Mouse (Mus musculus) heart, embryonic 12.5 days (tissue): Measurements from ENCODE around the gene Snapc4. TPM values are rescaled to one million over a fixed set of nuclear protein-coding genes. Genes with fewer than 3 reads are reported as not detected.

Source experiments
- ATAC-seq: fragments of 200-750 bp; cut with Nextera tagmentation; 2 replicates; pipeline ENCODE4 v1.8.0; 2017; ENCODE audit warnings: moderate TSS enrichment, moderate library complexity; ENCODE audit not compliant: insufficient number of reproducible peaks, low FRiP score
- H3K27ac ChIP-seq: fragments of 300-500 bp; sonication (generic); 2 replicates; pipeline ENCODE4 v1.5.1; 2016; ENCODE audit warnings: mild to moderate bottlenecking, moderate library complexity; ENCODE audit not compliant: poor library complexity, severe bottlenecking
- H3K27me3 ChIP-seq: fragments of 300-500 bp; sonication (generic); replicated peaks from 2 replicates; pipeline ENCODE4 v1.6.1; 2016; ENCODE audit warnings: mild to moderate bottlenecking, moderate library complexity
- H3K36me3 ChIP-seq: fragments of 300-500 bp; sonication (generic); 2 replicates; pipeline ENCODE4 v1.6.1; 2016; ENCODE audit warnings: mild to moderate bottlenecking, moderate library complexity
- H3K4me1 ChIP-seq: fragments of 300-500 bp; sonication (generic); replicated peaks from 2 replicates; pipeline ENCODE4 v1.6.1; 2016; ENCODE audit warnings: mild to moderate bottlenecking
- H3K4me2 ChIP-seq: fragments of 300-500 bp; sonication (generic); 2 replicates; pipeline ENCODE4 v1.6.1; 2016; ENCODE audit warnings: mild to moderate bottlenecking, moderate library complexity
- H3K4me3 ChIP-seq: fragments of 300-500 bp; sonication (generic); 2 replicates; pipeline ENCODE4 v1.5.1; 2016; ENCODE audit warnings: mild to moderate bottlenecking
- H3K9ac ChIP-seq: fragments of 300-500 bp; sonication (generic); 2 replicates; pipeline ENCODE4 v1.6.1; 2016; ENCODE audit warnings: mild to moderate bottlenecking, moderate library complexity
- H3K9me3 ChIP-seq: fragments of 300-500 bp; sonication (generic); replicated peaks from 2 replicates; pipeline ENCODE4 v1.6.1; 2016; ENCODE audit warnings: mild to moderate bottlenecking, moderate library complexity
- WGBS: fragments of 180-500 bp; shearing (Covaris S2); methylation state at CpG from one replicate; pipeline ENCODE4 v1.1.7; 2016; 5-methylcytosine and 5-hydroxymethylcytosine counted together
- polyA plus RNA-seq: library from polyadenylated mRNA; unstranded; fragments of >200 nt; fragmentation: Nextera tagmentation; extraction: Ambion mirVana; gene quantifications from 2 replicates; pipeline ENCODE4 v1.2.1, GENCODE M21; 2016

The Snapc4 gene
- 20.4 and 23.5 TPM in 2 replicates for polyA plus RNA-seq

- WGBS, result under 1% methylated on average over 38 of the region's 38 CpGs
- no peaks in the 10 kb centered on the region; the same call in 1 of the 2 replicates for H3K4me1 ChIP-seq
Measured at GRCm38 (mm10) chr2:26380131-26380771, at the start of gene Snapc4. Gene Snapc4, minus strand, starts transcription at chr2:26380653.

DNA sequence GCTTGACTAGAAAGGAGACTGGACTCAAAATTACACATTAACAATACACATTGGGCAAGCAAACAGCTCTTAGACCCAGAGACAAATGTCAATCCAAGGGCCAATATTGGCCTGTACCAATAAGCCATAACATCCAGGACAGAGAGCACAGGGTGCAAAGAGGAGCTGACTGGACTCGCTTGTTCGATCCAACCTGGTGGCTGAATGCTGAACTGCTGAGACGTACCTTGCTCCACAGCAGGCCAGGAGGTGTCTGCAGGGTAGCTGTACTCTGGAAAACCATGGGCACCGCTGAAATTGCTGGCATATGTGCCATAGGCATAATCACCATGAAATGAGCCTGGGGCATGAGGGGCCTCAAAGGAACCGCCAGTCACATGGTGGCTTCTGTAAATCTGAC is 49.4 kb upstream of the Snapc4 start:
- Histone ChIP-seq H3K9ac (no peak overlapping the region), H3K9me3 (no peaks in the 10 kb centered on the region), H3K27me3 (no peaks in the 10 kb centered on the region), H3K4me1 (no peaks in the 10 kb centered on the region), H3K4me2 (no peak overlapping the region), H3K27ac (no peak overlapping the region), H3K4me3 (no peak overlapping the region), H3K36me3 (peaks cover 96% of the 10 kb centered on the region)
- ATAC-seq, result no peak
- WGBS, result 92% methylated on average over 5 of the region's 5 CpGs

More at GRCm38 (mm10) chr2:26380131-26380771, at the start of gene Snapc4:
- Histone ChIP-seq H3K27me3 (no peaks in the 10 kb centered on the region), H3K9me3 (no peaks in the 10 kb centered on the region), H3K27ac (peak within 1 kb of the TSS; percentile 3; the same call in 1 of the 2 replicates), H3K4me2 (peak within 1 kb of the TSS; percentile 88), H3K9ac (peak within 1 kb of the TSS; percentile 80), H3K4me3 (peak within 1 kb of the TSS; percentile 71), H3K36me3 (peaks cover 73% of the 10 kb centered on the region)
- ATAC-seq, result peak; percentile 90

DNA sequence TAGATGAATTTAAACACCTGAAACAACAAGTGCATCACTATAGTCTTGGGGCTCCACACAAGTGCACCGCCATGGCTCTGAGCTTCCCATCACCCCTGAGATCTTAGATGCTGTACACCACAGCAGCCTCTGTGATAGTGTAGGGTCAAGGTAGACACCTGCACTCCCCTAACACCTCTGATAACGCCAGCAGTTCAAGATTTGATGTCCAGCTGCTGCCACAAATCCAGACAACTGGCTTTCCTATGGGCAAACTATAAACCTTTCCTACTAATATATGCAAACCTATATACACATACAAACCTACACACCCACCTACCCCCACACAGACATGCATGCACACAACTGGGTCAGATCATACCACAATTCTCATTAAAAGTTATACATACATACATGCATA is 44.1 kb upstream of the Snapc4 start:
- Histone ChIP-seq H3K27me3 (no peaks in the 10 kb centered on the region), H3K4me3 (no peak overlapping the region), H3K4me2 (no peak overlapping the region), H3K9ac (no peak overlapping the region), H3K9me3 (no peaks in the 10 kb centered on the region), H3K27ac (no peak overlapping the region), H3K36me3 (peaks cover 98% of the 10 kb centered on the region), H3K4me1 (peaks cover 7% of the 10 kb centered on the region; the same call in 1 of the 2 replicates)
- WGBS, result 86% methylated on average over 2 of the region's 2 CpGs
- ATAC-seq, result no peak

DNA sequence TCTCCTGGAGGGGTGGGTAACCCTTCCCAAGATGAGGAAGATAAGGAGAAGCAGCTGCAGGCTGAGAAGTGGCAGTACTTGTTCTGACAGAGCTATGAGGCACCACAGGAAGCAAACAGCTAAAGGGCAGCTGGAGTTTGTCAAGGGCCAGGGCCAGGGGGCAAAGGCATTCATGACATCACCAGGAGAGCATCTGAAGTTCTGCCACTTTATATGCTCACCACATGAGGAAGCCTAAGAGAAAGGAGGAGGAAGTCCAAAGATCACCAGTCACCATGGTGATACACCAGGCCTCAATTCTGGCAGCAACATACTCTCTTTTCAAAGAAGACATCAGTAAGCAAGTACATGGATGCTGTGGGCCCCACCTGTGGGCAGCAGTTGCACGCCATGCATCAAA is 42.6 kb upstream of the Snapc4 start:
- H3K27ac ChIP-seq, result no peak overlapping the region
- no peak overlapping the region for H3K9ac ChIP-seq
- no peak for ATAC-seq
- WGBS, result 79% methylated on average over 1 of the region's 1 CpGs
- no peak overlapping the region for H3K4me2 ChIP-seq
- no peaks in the 10 kb centered on the region for H3K27me3 ChIP-seq
- H3K4me1 ChIP-seq, result peaks cover 7% of the 10 kb centered on the region; the same call in 1 of the 2 replicates
- no peak overlapping the region for H3K4me3 ChIP-seq
- no peaks in the 10 kb centered on the region for H3K9me3 ChIP-seq
- H3K36me3 ChIP-seq, result peaks cover 95% of the 10 kb centered on the region

DNA sequence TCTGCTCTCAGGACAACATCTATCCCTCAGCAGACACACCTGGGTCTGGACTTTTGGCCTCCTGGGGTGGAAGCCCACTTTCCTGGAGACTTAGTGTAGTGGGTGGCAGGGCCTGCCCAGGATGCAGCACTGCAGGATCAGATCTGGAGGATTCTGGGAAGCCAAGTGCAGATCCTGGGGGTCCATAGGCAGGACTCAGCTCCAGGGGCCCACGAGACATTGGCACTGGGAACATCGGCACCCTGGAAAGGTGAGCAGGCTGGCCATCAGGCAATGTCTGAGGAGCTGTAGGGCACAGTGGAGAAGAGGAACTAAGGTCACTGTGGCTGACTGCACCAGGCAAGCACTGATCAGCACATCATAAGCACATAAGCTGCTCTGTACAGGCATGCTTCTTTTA is 41.5 kb upstream of the Snapc4 start:
- Histone ChIP-seq H3K27me3 (no peaks in the 10 kb centered on the region), H3K27ac (no peak overlapping the region), H3K9ac (no peak overlapping the region), H3K36me3 (peaks cover 95% of the 10 kb centered on the region), H3K4me3 (no peak overlapping the region), H3K4me2 (no peak overlapping the region), H3K4me1 (peaks cover 7% of the 10 kb centered on the region; the same call in 1 of the 2 replicates), H3K9me3 (no peaks in the 10 kb centered on the region)
- no peak for ATAC-seq
- 94% methylated on average over 2 of the region's 2 CpGs for WGBS

DNA sequence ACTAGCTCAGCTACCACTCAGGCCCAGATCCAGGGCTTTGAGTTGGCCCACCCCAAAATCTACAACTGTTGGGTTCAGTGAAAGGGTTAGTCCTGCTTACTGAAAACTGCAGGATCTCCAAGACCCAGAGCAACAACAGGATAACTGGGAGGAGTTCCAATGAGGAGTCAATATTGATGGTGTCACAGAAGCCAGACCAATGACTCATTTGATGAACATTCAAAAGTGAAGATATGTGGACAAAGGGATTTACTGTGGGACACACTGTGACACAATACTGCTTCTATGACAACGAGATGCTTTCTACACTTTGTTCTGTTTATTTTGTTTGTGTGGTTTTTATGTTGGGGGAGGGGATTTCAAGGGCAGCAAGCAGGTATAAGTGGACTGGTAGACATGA is 37.7 kb upstream of the Snapc4 start:
- 72% methylated on average over 1 of the region's 1 CpGs for WGBS
- peaks cover 95% of the 10 kb centered on the region for H3K36me3 ChIP-seq

GRCm38 (mm10) chr2:26417066-26417465 is 36.6 kb upstream of the Snapc4 start:
- no peak overlapping the region for H3K4me2 ChIP-seq
- no peaks in the 10 kb centered on the region for H3K4me1 ChIP-seq
- ATAC-seq, result no peak

More for the DNA sequence above, 37.7 kb upstream of the Snapc4 start:
- ATAC-seq, result no peak
- Histone ChIP-seq H3K4me1 (peaks cover 5% of the 10 kb centered on the region; the same call in 1 of the 2 replicates), H3K4me2 (no peak overlapping the region), H3K9ac (no peak overlapping the region), H3K27me3 (no peaks in the 10 kb centered on the region), H3K9me3 (no peaks in the 10 kb centered on the region), H3K27ac (no peak overlapping the region), H3K4me3 (no peak overlapping the region)

DNA sequence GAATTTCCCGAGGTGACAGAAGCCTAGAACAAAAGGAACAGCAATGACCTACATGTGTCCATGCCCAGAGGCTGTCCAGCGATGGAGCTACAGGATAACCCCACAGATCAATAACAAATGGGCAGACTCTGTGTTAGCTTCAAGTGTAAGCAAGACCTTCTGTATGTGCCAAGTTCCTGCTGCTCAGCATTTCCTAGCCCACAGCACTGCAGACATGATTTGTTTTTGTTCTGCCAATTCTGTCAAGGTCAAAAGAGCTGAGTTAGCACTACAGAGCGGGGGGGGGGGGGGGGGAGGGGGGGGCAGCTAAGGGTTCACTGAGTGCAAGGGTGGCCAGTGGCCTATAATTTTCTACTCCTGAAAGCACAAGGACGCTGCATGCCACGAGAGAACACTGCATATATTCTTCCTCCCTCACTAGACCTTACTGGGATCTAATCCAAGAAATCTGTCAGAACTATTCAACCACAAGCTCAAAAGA is 30.5 kb upstream of the Snapc4 start:
- Histone ChIP-seq H3K4me2 (no peak overlapping the region), H3K9me3 (no peaks in the 10 kb centered on the region), H3K4me1 (peaks cover 28% of the 10 kb centered on the region), H3K4me3 (no peak overlapping the region), H3K36me3 (peaks cover 63% of the 10 kb centered on the region), H3K9ac (no peak overlapping the region), H3K27ac (no peak overlapping the region), H3K27me3 (no peaks in the 10 kb centered on the region)
- ATAC-seq, result no peak
- 78% methylated on average over 4 of the region's 5 CpGs for WGBS

More at GRCm38 (mm10) chr2:26417066-26417465, 36.6 kb upstream of the Snapc4 start:
- H3K27ac ChIP-seq, result no peak overlapping the region
- no peak overlapping the region for H3K9ac ChIP-seq
- peaks cover 95% of the 10 kb centered on the region for H3K36me3 ChIP-seq
- H3K9me3 ChIP-seq, result no peaks in the 10 kb centered on the region
- H3K27me3 ChIP-seq, result no peaks in the 10 kb centered on the region
- no peak overlapping the region for H3K4me3 ChIP-seq

- WGBS, result 71% methylated on average over 5 of the region's 5 CpGs
- H3K9me3 ChIP-seq, result no peaks in the 10 kb centered on the region
- H3K9ac ChIP-seq, result no peak overlapping the region
- H3K36me3 ChIP-seq, result peaks cover 54% of the 10 kb centered on the region
- H3K4me3 ChIP-seq, result no peak overlapping the region
- no peaks in the 10 kb centered on the region for H3K27me3 ChIP-seq
- ATAC-seq, result no peak
- H3K4me1 ChIP-seq, result peaks cover 35% of the 10 kb centered on the region
- no peak overlapping the region for H3K4me2 ChIP-seq
- H3K27ac ChIP-seq, result no peak overlapping the region
Measured at GRCm38 (mm10) chr2:26410091-26410490, 29.6 kb upstream of the Snapc4 start.

DNA sequence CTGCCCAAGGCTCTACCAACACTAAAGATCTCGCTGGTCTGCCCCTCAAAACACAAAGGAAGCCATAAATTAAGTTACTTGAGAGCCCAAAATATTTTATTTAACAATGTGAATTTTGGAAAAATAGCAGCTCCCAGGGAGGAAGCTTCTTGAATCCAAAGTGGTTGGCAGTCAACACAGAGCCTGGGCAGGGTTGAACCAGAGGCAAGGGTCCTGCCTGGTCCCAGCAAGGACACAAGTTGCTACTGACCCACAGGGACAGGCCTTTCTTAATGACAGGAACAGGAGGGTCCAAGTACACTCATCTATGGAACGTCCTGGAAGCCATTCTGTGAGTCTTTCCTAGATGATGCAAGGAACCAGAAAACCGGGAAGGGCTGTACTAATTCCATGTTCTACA is 28.9 kb upstream of the Snapc4 start:
- H3K9ac ChIP-seq, result no peak overlapping the region
- H3K4me3 ChIP-seq, result peak overlapping the region; percentile 88; the same call in 1 of the 2 replicates
- WGBS, result 58% methylated on average over 3 of the region's 3 CpGs
- peaks cover 48% of the 10 kb centered on the region for H3K36me3 ChIP-seq
- no peak for ATAC-seq
- H3K27ac ChIP-seq, result no peak overlapping the region
- H3K4me2 ChIP-seq, result peak overlapping the region; percentile 98
- H3K4me1 ChIP-seq, result peaks cover 38% of the 10 kb centered on the region
- H3K27me3 ChIP-seq, result no peaks in the 10 kb centered on the region
- no peaks in the 10 kb centered on the region for H3K9me3 ChIP-seq

GRCm38 (mm10) chr2:26408515-26409356 is 28.3 kb upstream of the Snapc4 start, which contains the start of gene Inpp5e:
Gene Inpp5e, minus strand, starts transcription at chr2:26409203.
- peak; percentile 95 for ATAC-seq
- H3K9ac ChIP-seq, result peak within 1 kb of the TSS; percentile 95
- H3K4me1 ChIP-seq, result peaks cover 38% of the 10 kb centered on the region
- H3K4me2 ChIP-seq, result peak within 1 kb of the TSS; percentile 98
- H3K36me3 ChIP-seq, result peaks cover 42% of the 10 kb centered on the region
- under 1% methylated on average over 57 of the region's 57 CpGs for WGBS
- peak within 1 kb of the TSS; percentile 88 for H3K4me3 ChIP-seq
- H3K27me3 ChIP-seq, result no peaks in the 10 kb centered on the region
- H3K27ac ChIP-seq, result peak within 1 kb of the TSS; percentile 63
- H3K9me3 ChIP-seq, result no peaks in the 10 kb centered on the region
